Mouse (Mus musculus): Measurements from ENCODE around the gene Rbfox1. TPM values are rescaled to one million over a fixed set of nuclear protein-coding genes. Genes with fewer than 3 reads are reported as not detected.

Rbfox1 gene
- polyA plus RNA-seq, 1 experiment, result not detected

GRCm38 (mm10) chr16:7093686-7094085, 1208.5 kb downstream of the Rbfox1 start:
- TF ChIP-seq CTCF (IDR thresholded peaks at IDR 0.05; ENCODE audit: control insufficient read depth, insufficient read depth, low read length) (no peak), POLR2A (IDR thresholded peaks at IDR 0.05; ENCODE audit: borderline replicate concordance, control insufficient read depth, low read depth, low read length) (no peak)
- WGBS, result 85% methylated on average over 3 of the region's 3 CpGs

GRCm38 (mm10) chr16:7094181-7094749, 1209.1 kb downstream of the Rbfox1 start:
- Histone ChIP-seq H3K4me1 (ENCODE audit: control insufficient read depth, insufficient read depth, low read length) (no peaks in the 10 kb centered on the region), H3K4me3 (replicated peaks; ENCODE audit: control insufficient read depth, low read depth, low read length) (no peak overlapping the region), H3K27ac (ENCODE audit: control insufficient read depth, insufficient read depth, low read depth, low read length, poor library complexity) (no peak overlapping the region)
- 71% methylated on average over 7 of the region's 7 CpGs for WGBS
- TF ChIP-seq POLR2A (IDR thresholded peaks at IDR 0.05; ENCODE audit: borderline replicate concordance, control insufficient read depth, low read depth, low read length) (no peak), CTCF (IDR thresholded peaks at IDR 0.05; ENCODE audit: control insufficient read depth, insufficient read depth, low read length) (no peak)

More at GRCm38 (mm10) chr16:7093686-7094085, 1208.5 kb downstream of the Rbfox1 start:
- H3K4me3 ChIP-seq (replicated peaks; ENCODE audit: control insufficient read depth, low read depth, low read length), result no peak overlapping the region
- H3K27ac ChIP-seq (ENCODE audit: control insufficient read depth, insufficient read depth, low read depth, low read length, poor library complexity), result no peak overlapping the region
- no peaks in the 10 kb centered on the region for H3K4me1 ChIP-seq (ENCODE audit: control insufficient read depth, insufficient read depth, low read length)

- Histone ChIP-seq H3K27ac (ENCODE audit: control insufficient read depth, insufficient read depth, low read depth, low read length, poor library complexity) (no peak overlapping the region), H3K4me3 (replicated peaks; ENCODE audit: control insufficient read depth, low read depth, low read length) (no peak overlapping the region), H3K4me1 (ENCODE audit: control insufficient read depth, insufficient read depth, low read length) (no peaks in the 10 kb centered on the region)
- TF ChIP-seq POLR2A (IDR thresholded peaks at IDR 0.05; ENCODE audit: borderline replicate concordance, control insufficient read depth, low read depth, low read length), result no peak
- no peak for TF ChIP-seq CTCF (IDR thresholded peaks at IDR 0.05; ENCODE audit: control insufficient read depth, insufficient read depth, low read length)
- 73% methylated on average over 2 of the region's 2 CpGs for WGBS
These were observed 1211.9 kb downstream of the Rbfox1 start for GRCm38 (mm10) chr16:7097071-7097470.

- no peak for TF ChIP-seq CTCF (IDR thresholded peaks at IDR 0.05; ENCODE audit: control insufficient read depth, insufficient read depth, low read length)
- TF ChIP-seq POLR2A (IDR thresholded peaks at IDR 0.05; ENCODE audit: borderline replicate concordance, control insufficient read depth, low read depth, low read length), result no peak
- WGBS, result 72% methylated on average over 8 of the region's 8 CpGs
- Histone ChIP-seq H3K4me3 (replicated peaks; ENCODE audit: control insufficient read depth, low read depth, low read length) (no peak overlapping the region), H3K27ac (ENCODE audit: control insufficient read depth, insufficient read depth, low read depth, low read length, poor library complexity) (no peak overlapping the region), H3K4me1 (ENCODE audit: control insufficient read depth, insufficient read depth, low read length) (no peaks in the 10 kb centered on the region)
These were observed 1213.0 kb downstream of the Rbfox1 start for GRCm38 (mm10) chr16:7097951-7098710.

GRCm38 (mm10) chr16:7099506-7100300, 1214.5 kb downstream of the Rbfox1 start:
- WGBS, result 73% methylated on average over 11 of the region's 11 CpGs
- Histone ChIP-seq H3K4me1 (ENCODE audit: control insufficient read depth, insufficient read depth, low read length) (no peaks in the 10 kb centered on the region), H3K4me3 (replicated peaks; ENCODE audit: control insufficient read depth, low read depth, low read length) (no peak overlapping the region), H3K27ac (ENCODE audit: control insufficient read depth, insufficient read depth, low read depth, low read length, poor library complexity) (no peak overlapping the region)
- TF ChIP-seq CTCF (IDR thresholded peaks at IDR 0.05; ENCODE audit: control insufficient read depth, insufficient read depth, low read length) (no peak), POLR2A (IDR thresholded peaks at IDR 0.05; ENCODE audit: borderline replicate concordance, control insufficient read depth, low read depth, low read length) (no peak)

GRCm38 (mm10) chr16:7102486-7102885, 1217.3 kb downstream of the Rbfox1 start:
- Histone ChIP-seq H3K27ac (ENCODE audit: control insufficient read depth, insufficient read depth, low read depth, low read length, poor library complexity) (no peak overlapping the region), H3K4me1 (ENCODE audit: control insufficient read depth, insufficient read depth, low read length) (no peaks in the 10 kb centered on the region), H3K4me3 (replicated peaks; ENCODE audit: control insufficient read depth, low read depth, low read length) (no peak overlapping the region)
- TF ChIP-seq POLR2A (IDR thresholded peaks at IDR 0.05; ENCODE audit: borderline replicate concordance, control insufficient read depth, low read depth, low read length) (no peak), CTCF (IDR thresholded peaks at IDR 0.05; ENCODE audit: control insufficient read depth, insufficient read depth, low read length) (no peak)
- 58% methylated on average over 1 of the region's 1 CpGs for WGBS

- H3K4me1 ChIP-seq (ENCODE audit: control insufficient read depth, insufficient read depth, low read length), result no peaks in the 10 kb centered on the region
These were observed 1218.1 kb downstream of the Rbfox1 start for GRCm38 (mm10) chr16:7103301-7103700.

GRCm38 (mm10) chr16:7106450-7107015, 1221.4 kb downstream of the Rbfox1 start:
- H3K4me1 ChIP-seq (ENCODE audit: control insufficient read depth, insufficient read depth, low read length), result no peaks in the 10 kb centered on the region
- no peak overlapping the region for H3K4me3 ChIP-seq (replicated peaks; ENCODE audit: control insufficient read depth, low read depth, low read length)
- TF ChIP-seq POLR2A (IDR thresholded peaks at IDR 0.05; ENCODE audit: borderline replicate concordance, control insufficient read depth, low read depth, low read length), result no peak
- TF ChIP-seq CTCF (IDR thresholded peaks at IDR 0.05; ENCODE audit: control insufficient read depth, insufficient read depth, low read length), result no peak
- 79% methylated on average over 5 of the region's 5 CpGs for WGBS
- H3K27ac ChIP-seq (ENCODE audit: control insufficient read depth, insufficient read depth, low read depth, low read length, poor library complexity), result no peak overlapping the region

More at GRCm38 (mm10) chr16:7103301-7103700, 1218.1 kb downstream of the Rbfox1 start:
- WGBS, result 75% methylated on average over 5 of the region's 5 CpGs
- no peak overlapping the region for H3K27ac ChIP-seq (ENCODE audit: control insufficient read depth, insufficient read depth, low read depth, low read length, poor library complexity)
- no peak overlapping the region for H3K4me3 ChIP-seq (replicated peaks; ENCODE audit: control insufficient read depth, low read depth, low read length)
- TF ChIP-seq CTCF (IDR thresholded peaks at IDR 0.05; ENCODE audit: control insufficient read depth, insufficient read depth, low read length), result no peak
- TF ChIP-seq POLR2A (IDR thresholded peaks at IDR 0.05; ENCODE audit: borderline replicate concordance, control insufficient read depth, low read depth, low read length), result no peak

Measured in bone marrow, adult 2 months (tissue).